Mouse (Mus musculus) liver, embryonic 13.5 days (tissue): ENCODE results near the gene Apoc2. TPM values are rescaled to one million over a fixed set of nuclear protein-coding genes. Genes with fewer than 3 reads are reported as not detected.

Experiments used
- ATAC-seq: fragments of 200-750 bp; cut with Nextera tagmentation; 2 replicates; pipeline ENCODE4 v1.8.0; 2017; ENCODE audit warnings: low read depth, mild to moderate bottlenecking, moderate number of reproducible peaks, moderate library complexity
- DNase-seq: peaks from one replicate; pipeline ENCODE4 v3.0.0; 2022
- H3K27ac ChIP-seq: fragments of 300-500 bp; sonication (generic); 2 replicates; pipeline ENCODE4 v1.5.1; 2015; ENCODE audit warnings: moderate library complexity, mild to moderate bottlenecking, inconsistent platforms
- H3K27me3 ChIP-seq: fragments of 300-500 bp; sonication (generic); 2 replicates; pipeline ENCODE4 v1.6.1; 2015; ENCODE audit warnings: mild to moderate bottlenecking, inconsistent platforms
- H3K36me3 ChIP-seq: fragments of 300-500 bp; sonication (generic); 2 replicates; pipeline ENCODE4 v1.6.1; 2015; ENCODE audit warnings: mild to moderate bottlenecking, inconsistent platforms
- H3K4me1 ChIP-seq: fragments of 300-500 bp; sonication (generic); replicated peaks from 2 replicates; pipeline ENCODE4 v1.6.1; 2015; ENCODE audit warnings: inconsistent platforms
- H3K4me2 ChIP-seq: fragments of 300-500 bp; sonication (generic); 2 replicates; pipeline ENCODE4 v1.6.1; 2015; ENCODE audit warnings: inconsistent platforms, mild to moderate bottlenecking, moderate library complexity
- H3K4me3 ChIP-seq: fragments of 300-500 bp; sonication (generic); replicated peaks from 2 replicates; pipeline ENCODE4 v1.5.1; 2015; ENCODE audit warnings: mild to moderate bottlenecking, inconsistent platforms
- H3K9ac ChIP-seq: fragments of 300-500 bp; sonication (generic); 2 replicates; pipeline ENCODE4 v1.6.1; 2015; ENCODE audit warnings: mild to moderate bottlenecking, inconsistent platforms
- H3K9me3 ChIP-seq: fragments of 300-500 bp; sonication (generic); replicated peaks from 2 replicates; pipeline ENCODE4 v1.6.1; 2016; ENCODE audit warnings: inconsistent platforms
- WGBS: fragments of 180-500 bp; shearing (Covaris S2); methylation state at CpG from one replicate; pipeline ENCODE4 v1.1.7; 2015; ENCODE audit not compliant: insufficient replicate concordance; 5-methylcytosine and 5-hydroxymethylcytosine counted together
- polyA plus RNA-seq: library from polyadenylated mRNA; unstranded; fragments of >200 nt; fragmentation: Nextera tagmentation; extraction: Ambion mirVana; gene quantifications from 2 replicates; pipeline ENCODE4 v1.2.1, GENCODE M21; 2015

Gene Apoc2
- polyA plus RNA-seq, 1 experiment from 2014 or later = 648 TPM

DNA sequence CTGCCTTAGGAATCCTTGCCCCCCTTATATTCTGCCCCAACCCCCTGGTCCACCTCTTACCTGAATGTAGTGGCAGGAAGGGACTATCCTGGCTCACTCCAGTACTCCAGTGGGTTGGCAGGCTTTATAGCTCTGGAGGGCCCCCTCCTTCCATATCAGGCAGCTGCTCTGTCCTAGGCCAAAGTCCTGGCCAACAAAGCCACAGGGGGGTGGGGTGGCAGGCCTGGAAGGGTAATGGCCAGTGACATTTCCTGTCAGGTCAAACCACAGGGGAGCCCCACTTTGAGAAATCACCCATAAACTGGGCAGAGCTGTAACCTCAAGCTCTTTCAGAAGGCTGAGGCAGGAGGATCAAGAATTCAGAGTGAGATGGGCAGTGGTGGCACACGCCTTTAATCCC is 1.1 kb downstream of the Apoc2 start:
- peak; percentile 59 for ATAC-seq
- H3K9ac ChIP-seq = peak overlapping the region; percentile 38; the same call in 1 of the 2 replicates
- no peaks in the 10 kb centered on the region for H3K27me3 ChIP-seq
- peaks cover 26% of the 10 kb centered on the region for H3K4me1 ChIP-seq
- DNase-seq = no peak
- peak overlapping the region; percentile 64 for H3K27ac ChIP-seq
- H3K4me2 ChIP-seq = peak overlapping the region; percentile 24; the same call in 1 of the 2 replicates
- 65% methylated on average over 1 of the region's 1 CpGs for WGBS
- H3K4me3 ChIP-seq = peak overlapping the region; percentile 37
- H3K9me3 ChIP-seq = no peaks in the 10 kb centered on the region
- 0 out of 2 replicates have a peak, but pooled peaks cover under 1% of the 10 kb centered on the region for H3K36me3 ChIP-seq

DNA sequence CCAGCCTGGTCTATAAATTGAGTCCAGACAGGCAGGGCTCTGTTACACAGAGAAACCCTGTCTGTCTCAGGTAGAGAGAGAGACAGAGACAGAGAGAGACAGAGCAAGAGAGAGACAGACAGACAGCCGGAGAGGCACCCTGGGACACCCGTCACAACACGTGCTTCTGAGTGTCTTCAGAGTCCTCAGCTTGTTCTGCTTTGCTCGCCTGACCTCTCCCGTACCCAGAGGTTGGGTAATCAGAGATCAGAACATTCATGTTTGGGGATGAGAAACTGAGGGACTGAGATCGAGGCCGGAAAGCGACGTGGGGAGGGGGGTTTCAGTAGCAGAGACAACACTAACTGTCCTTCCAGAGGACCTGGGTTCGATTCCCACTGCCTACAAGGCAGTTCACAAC is 1.9 kb downstream of the Apoc2 start:
- 60% methylated on average over 10 of the region's 10 CpGs for WGBS
- Histone ChIP-seq H3K4me3 (peak overlapping the region; percentile 37), H3K9ac (peak overlapping the region; percentile 38), H3K4me2 (peak overlapping the region; percentile 35), H3K27ac (peak overlapping the region; percentile 64), H3K36me3 (0 out of 2 replicates have a peak, but pooled peaks cover 4% of the 10 kb centered on the region), H3K27me3 (no peaks in the 10 kb centered on the region), H3K9me3 (no peaks in the 10 kb centered on the region), H3K4me1 (peaks cover 18% of the 10 kb centered on the region)
- ATAC-seq (no peak), DNase-seq (no peak)

DNA sequence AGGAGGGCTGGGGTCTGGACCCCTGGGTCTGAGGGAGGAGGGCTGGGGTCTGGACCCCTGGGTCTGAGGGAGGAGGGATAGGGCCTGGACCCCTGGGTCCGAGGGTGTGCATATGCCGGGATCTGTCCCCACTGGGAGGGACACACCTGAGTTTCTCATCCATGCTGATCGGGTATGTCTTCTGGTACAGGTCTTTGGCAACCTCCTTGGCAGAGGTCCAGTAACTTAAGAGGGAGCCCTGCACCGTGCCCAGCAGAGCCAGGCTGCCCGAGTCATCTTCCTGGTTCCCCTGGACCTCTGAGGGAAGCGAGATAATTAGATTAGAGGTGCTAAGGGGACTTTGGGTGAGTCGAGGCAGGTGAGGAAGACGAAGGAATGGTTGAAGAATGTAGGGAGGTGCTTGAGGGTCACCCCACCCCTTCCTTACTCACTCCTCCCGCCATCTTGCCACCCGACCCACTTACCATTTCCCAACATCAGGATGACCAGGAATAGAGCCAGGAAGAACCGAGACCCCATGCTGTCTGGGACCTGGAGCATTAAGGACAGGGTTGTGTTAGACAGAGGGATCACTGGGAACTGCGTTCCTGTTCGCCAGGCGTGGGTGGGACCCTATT is 4.5 kb downstream of the Apoc2 start:
- WGBS = 58% methylated on average over 14 of the region's 14 CpGs
- Histone ChIP-seq H3K4me3 (no peak overlapping the region), H3K4me1 (peaks cover 23% of the 10 kb centered on the region), H3K27ac (no peak overlapping the region), H3K36me3 (0 out of 2 replicates have a peak, but pooled peaks cover 4% of the 10 kb centered on the region), H3K27me3 (no peaks in the 10 kb centered on the region), H3K9me3 (no peaks in the 10 kb centered on the region), H3K4me2 (no peak overlapping the region), H3K9ac (no peak overlapping the region)
- DNase-seq (no peak), ATAC-seq (no peak)

DNA sequence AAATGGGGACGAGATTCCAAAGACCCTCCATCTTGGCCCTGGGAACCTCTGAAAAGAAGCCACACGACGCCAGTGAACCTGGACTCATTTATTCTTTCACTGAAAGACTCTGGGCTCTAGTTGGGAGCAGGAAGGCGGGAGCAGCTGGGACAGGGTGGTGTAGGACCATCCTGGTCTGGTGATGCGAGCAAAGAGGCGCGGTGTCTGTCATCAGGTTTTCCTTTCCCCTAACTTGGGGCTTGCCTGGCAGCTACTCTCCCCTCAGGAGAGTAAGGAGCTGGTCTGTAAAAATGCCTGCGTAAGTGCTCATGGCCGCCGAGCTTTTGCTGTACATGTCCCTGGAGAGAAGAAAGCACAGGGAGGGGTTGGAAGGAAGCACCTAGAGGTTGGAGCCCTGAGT is 6.2 kb downstream of the Apoc2 start:
- WGBS = 68% methylated on average over 10 of the region's 10 CpGs
- no peak overlapping the region for H3K27ac ChIP-seq
- no peak overlapping the region for H3K4me3 ChIP-seq
- ATAC-seq (no peak), DNase-seq (no peak)
- H3K36me3 ChIP-seq = 0 out of 2 replicates have a peak, but pooled peaks cover 4% of the 10 kb centered on the region
- peaks cover 15% of the 10 kb centered on the region for H3K4me1 ChIP-seq
- no peak overlapping the region for H3K4me2 ChIP-seq
- no peak overlapping the region for H3K9ac ChIP-seq
- H3K9me3 ChIP-seq = no peaks in the 10 kb centered on the region
- H3K27me3 ChIP-seq = no peaks in the 10 kb centered on the region

DNA sequence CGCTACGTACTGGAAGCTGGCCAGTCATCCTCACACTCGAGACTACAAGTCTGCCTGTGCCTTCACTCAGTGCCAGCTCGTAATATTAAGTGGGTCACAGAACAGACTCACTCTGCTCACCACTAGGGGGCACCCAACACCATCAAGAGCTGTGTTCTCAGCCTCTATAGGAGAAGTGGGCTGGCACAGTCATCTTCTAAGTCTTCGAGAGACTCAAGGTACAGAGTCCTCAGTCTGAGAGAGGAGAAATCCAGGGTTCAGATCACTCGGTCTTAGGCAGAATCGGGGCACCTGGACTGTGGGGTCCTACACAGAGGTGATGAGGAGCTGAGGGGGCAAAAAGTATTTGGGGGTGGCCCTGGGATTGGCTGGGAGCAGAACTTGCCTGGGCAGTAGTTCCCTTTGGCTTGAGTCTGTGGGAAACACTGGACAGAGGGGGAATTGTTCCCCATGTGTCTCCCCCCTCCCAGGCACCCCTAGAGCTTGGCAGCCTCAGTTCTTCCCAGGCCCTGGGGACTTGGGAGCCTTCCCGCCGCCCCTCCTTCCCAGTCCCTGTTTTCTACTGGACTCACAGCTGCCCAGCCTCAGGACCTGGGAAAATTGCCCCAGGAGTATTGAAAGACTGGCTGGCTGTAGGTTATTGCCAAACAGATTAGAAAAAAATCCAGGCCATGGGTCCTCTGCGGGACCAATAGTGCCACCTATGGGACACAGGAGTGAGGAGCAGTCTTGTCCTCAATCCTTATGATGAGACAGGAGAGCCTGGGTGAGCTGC is 8.6 kb downstream of the Apoc2 start:
- no peak overlapping the region for H3K4me3 ChIP-seq
- H3K36me3 ChIP-seq = 0 out of 2 replicates have a peak, but pooled peaks cover 4% of the 10 kb centered on the region
- H3K4me1 ChIP-seq = peaks cover 24% of the 10 kb centered on the region
- no peaks in the 10 kb centered on the region for H3K9me3 ChIP-seq
- peak overlapping the region; percentile 33 for H3K4me2 ChIP-seq
- peak overlapping the region; percentile 80 for H3K27ac ChIP-seq
- 5% methylated on average over 10 of the region's 10 CpGs for WGBS
- H3K27me3 ChIP-seq = no peaks in the 10 kb centered on the region
- ATAC-seq (peak; percentile 53), DNase-seq (peak; percentile 76)
- peak overlapping the region; percentile 31; the same call in 1 of the 2 replicates for H3K9ac ChIP-seq

DNA sequence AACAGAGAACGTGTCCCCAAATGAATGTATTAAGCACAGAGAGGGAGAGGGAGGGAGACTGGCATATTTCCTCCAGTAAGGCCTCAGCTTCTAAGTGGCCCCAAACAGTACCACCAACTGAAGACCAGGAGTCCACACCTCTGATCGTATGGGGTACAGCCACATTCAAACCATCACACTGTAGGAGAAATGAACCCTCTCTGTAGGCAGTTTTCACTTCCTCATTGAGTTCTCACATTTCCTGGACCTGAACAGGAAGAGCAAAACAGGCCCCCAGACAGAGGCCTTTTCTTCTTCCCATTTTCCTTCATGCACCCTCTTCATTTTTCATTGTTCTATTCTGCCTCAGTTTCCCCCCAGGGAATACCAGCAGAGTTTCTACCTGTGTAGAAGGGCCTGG is 10.3 kb downstream of the Apoc2 start:
- Histone ChIP-seq H3K36me3 (peaks cover 10% of the 10 kb centered on the region; the same call in 1 of the 2 replicates), H3K9me3 (no peaks in the 10 kb centered on the region), H3K27ac (no peak overlapping the region), H3K4me1 (peaks cover 41% of the 10 kb centered on the region), H3K9ac (no peak overlapping the region), H3K27me3 (no peaks in the 10 kb centered on the region), H3K4me3 (no peak overlapping the region), H3K4me2 (no peak overlapping the region)
- DNase-seq (no peak), ATAC-seq (no peak)
- WGBS = 66% methylated on average over 2 of the region's 2 CpGs

DNA sequence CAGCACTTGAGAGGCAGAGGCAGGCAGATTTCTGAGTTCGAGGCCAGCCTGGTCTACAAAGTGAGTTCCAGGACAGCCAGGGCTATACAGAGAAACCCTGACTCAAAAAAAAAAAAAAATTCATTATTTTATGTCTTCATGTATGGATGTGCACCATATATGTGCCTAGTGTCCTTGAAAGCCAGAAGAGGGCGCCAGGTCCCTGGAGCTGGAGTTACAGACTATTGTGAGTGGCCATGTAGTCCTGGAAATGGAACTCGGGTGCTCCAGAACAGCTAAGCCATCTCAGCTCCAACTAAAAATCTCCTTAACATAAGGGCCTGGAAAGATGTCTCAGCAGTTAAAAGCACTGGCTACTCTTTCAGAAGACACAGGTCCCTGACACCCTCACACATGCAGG is 11.0 kb downstream of the Apoc2 start:
- no peak for DNase-seq
- no peak overlapping the region for H3K9ac ChIP-seq
- peaks cover 15% of the 10 kb centered on the region for H3K36me3 ChIP-seq
- peaks cover 46% of the 10 kb centered on the region for H3K4me1 ChIP-seq
- WGBS = 61% methylated on average over 3 of the region's 3 CpGs
- ATAC-seq = no peak
- no peak overlapping the region for H3K27ac ChIP-seq
- no peaks in the 10 kb centered on the region for H3K27me3 ChIP-seq
- H3K9me3 ChIP-seq = no peaks in the 10 kb centered on the region
- no peak overlapping the region for H3K4me3 ChIP-seq
- no peak overlapping the region for H3K4me2 ChIP-seq

DNA sequence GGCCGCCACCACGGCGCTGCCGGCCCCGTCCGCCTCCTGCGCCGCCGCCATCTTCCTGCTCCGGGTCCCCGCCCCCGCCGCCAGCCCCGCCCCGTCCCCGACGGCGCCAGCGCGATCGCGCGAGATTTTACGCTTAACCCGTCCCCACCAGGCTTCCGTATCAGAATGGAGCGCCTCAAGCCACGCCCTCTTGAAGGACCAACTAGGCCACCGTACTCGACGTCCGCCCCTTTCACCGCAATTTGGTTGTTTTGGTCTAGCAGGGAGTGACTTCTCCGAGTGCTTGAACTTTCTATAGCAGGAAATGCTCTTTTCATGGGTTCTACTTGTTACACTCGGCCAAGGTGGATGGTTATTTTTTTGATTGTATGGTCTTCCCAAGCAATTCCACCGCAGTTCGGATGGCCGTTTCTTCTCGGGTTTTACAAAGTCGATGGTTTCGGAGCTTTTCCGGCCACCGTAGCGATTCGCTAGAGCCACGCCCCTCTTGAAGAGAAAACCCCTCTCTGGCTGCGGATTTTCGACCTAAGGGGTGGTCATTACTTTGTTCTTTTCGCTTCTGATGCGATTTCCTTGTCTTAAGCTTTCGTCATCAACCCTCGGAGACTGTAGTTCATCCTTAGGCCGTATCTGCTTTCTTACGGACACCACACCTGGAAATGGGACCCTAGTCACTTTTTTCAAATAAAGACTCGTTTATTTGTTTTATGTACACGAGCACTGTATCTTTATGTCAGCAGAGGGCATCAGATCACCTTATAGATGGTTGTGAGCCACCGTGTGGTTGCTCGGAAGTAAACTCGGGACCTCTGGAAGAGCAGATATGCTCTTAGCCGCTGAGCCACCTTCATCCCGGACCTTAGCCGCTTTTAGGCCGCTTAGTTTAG is 12.5 kb downstream of the Apoc2 start, which contains the start of gene Clptm1:
Clptm1 (minus strand) TSS at position 79 of the 887 bp plus-strand sequence.
- Histone ChIP-seq H3K4me1 (peaks cover 46% of the 10 kb centered on the region), H3K9me3 (no peaks in the 10 kb centered on the region), H3K4me3 (peak within 1 kb of the TSS; percentile 100), H3K27me3 (no peaks in the 10 kb centered on the region), H3K27ac (peak within 1 kb of the TSS; percentile 93), H3K36me3 (peaks cover 23% of the 10 kb centered on the region), H3K4me2 (peak within 1 kb of the TSS; percentile 93), H3K9ac (peak within 1 kb of the TSS; percentile 97)
- WGBS = under 1% methylated on average over 61 of the region's 63 CpGs
- DNase-seq = peak; percentile 94
- peak; percentile 80 for ATAC-seq

DNA sequence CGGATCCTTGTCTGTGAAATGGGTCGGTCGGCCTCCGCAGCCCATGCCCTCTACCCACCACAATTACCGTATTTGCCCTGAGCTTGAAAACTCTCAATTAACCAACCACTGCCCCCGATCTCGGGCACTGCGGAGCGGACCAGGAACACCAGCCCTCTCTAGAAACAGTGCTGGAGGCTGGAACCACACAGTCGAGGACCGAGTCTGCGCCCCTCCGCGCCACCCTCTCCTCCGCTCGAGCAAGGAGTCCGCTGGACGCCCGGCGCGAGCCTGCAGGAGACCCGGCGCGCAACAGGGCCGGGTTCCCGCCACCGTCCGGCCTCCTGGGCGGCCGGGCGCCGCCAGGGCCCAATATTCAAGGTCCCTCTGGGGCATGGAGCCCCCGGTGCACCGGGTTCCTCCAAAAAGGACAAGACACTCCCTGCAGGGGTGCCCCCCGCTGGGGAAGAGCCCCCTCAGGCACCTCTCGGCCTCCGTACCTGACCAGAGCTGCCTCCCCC is 13.2 kb downstream of the Apoc2 start:
- DNase-seq (no peak), ATAC-seq (peak; percentile 58)
- Histone ChIP-seq H3K27ac (peak overlapping the region; percentile 93), H3K4me1 (peaks cover 40% of the 10 kb centered on the region), H3K27me3 (no peaks in the 10 kb centered on the region), H3K4me3 (peak overlapping the region; percentile 100), H3K9ac (peak overlapping the region; percentile 97), H3K36me3 (peaks cover 30% of the 10 kb centered on the region), H3K9me3 (no peaks in the 10 kb centered on the region), H3K4me2 (peak overlapping the region; percentile 93)
- under 1% methylated on average over 37 of the region's 37 CpGs for WGBS

DNA sequence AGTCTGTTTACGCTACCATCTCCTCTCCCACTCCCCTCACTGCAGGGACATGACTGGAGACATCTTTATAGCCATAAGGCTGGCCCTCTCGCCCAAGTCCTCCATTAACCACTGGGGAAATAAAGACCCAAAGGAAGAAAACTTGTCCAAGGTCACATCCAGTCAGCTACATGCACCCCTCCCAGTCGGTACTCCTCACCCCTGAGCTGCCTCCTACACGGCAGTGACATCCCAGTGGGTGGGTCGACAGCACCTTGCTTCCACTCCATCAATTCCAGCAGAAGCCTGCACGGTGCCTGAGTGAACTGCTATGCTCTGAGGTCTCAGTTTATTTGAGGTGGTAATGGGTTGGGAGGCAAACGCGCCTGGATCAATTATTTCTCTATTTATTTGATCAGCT is 13.8 kb downstream of the Apoc2 start:
- Histone ChIP-seq H3K4me1 (peaks cover 35% of the 10 kb centered on the region), H3K9ac (peak overlapping the region; percentile 97), H3K4me3 (peak overlapping the region; percentile 100), H3K27me3 (no peaks in the 10 kb centered on the region), H3K9me3 (no peaks in the 10 kb centered on the region), H3K4me2 (peak overlapping the region; percentile 93), H3K36me3 (peaks cover 36% of the 10 kb centered on the region), H3K27ac (peak overlapping the region; percentile 93)
- ATAC-seq = no peak
- WGBS = 13% methylated on average over 8 of the region's 8 CpGs
- DNase-seq = peak; percentile 23
